Comparison of ENCODE assay signal across 27 mouse cellular contexts in genomic region chr2:131859721-131860120, GRCm38 (mm10). TPM values are rescaled to one million over a fixed set of nuclear protein-coding genes. Genes with fewer than 3 reads are reported as not detected.
A peak's percentile ranks its signal among the peaks of the same experiment; 100 is the strongest.
DNase-seq lines count a peak whose midpoint lies in the region; ATAC-seq and TF ChIP-seq lines count a peak whose summit lies in the region.
"Had no signal": no experiment of that assay in that cellular context is flagged by ENCODE, and none has a peak within 500 bp of the region (broad histone marks: within the 10 kb centered on the region; RNA-seq: fewer than 3 reads in every experiment).

TSS of gene Erv3 (minus strand) at chr2:131859747.

- H3K27me3 ChIP-seq in G1E (ENCODE audit: insufficient read depth, low read length) (peaks cover 2% of the 10 kb centered on the region; the same call in 1 of the 2 replicates), MEL (ENCODE audit: control insufficient read depth in 1 of 2, insufficient read depth in 2 of 2, low read length in 2 of 2) (no peaks in the 10 kb centered on the region)
- H3K27me3 ChIP-seq: Patski had no signal

- peak; percentile 47 to 78; a peak in 3 of 4 replicates for TF ChIP-seq EP300 in MEL (IDR thresholded peaks at IDR 0.05; ENCODE audit: low read depth in 1 of 2, low read length in 2 of 2)

- H3K4me1 ChIP-seq in G1E (ENCODE audit: insufficient read depth, low read depth, low read length) (peaks cover 99% of the 10 kb centered on the region), MEL (ENCODE audit: control insufficient read depth in 1 of 2, insufficient read depth in 2 of 2, low read length in 2 of 2) (peaks cover 25 to 31% of the 10 kb centered on the region in 2 experiments)
- peaks cover 5% of the 10 kb centered on the region for H3K4me1 ChIP-seq in cortical plate, adult 2 months (ENCODE audit: control insufficient read depth, insufficient read depth, low read length)

- no peak for TF ChIP-seq CTCF in layer of hippocampus, adult 2 months (conservative IDR thresholded peaks at IDR 0.05)
- no peak for TF ChIP-seq CTCF in G1E (IDR thresholded peaks at IDR 0.05; ENCODE audit: low read depth, low read length)
- no peak for TF ChIP-seq CTCF in MEL (IDR thresholded peaks at IDR 0.05 in 2 of 3, conservative IDR thresholded peaks at IDR 0.05 in 1 of 3; ENCODE audit: control insufficient read depth in 1 of 3, insufficient read depth in 1 of 3, low read depth in 2 of 3, low read length in 3 of 3, poor library complexity in 1 of 3, severe bottlenecking in 1 of 3)
- no peak for TF ChIP-seq CTCF in cortical plate, adult 2 months (IDR thresholded peaks at IDR 0.05; ENCODE audit: extremely low read depth, insufficient read depth, low read length)

- H3K9me3 ChIP-seq in G1E (replicated peaks) (no peaks in the 10 kb centered on the region), MEL (replicated peaks; ENCODE audit: insufficient read depth, low read length) (no peaks in the 10 kb centered on the region)

- no peak for DNase-seq in layer of hippocampus, adult 2 months (ENCODE audit: low spot score in 2 of 2)
- DNase-seq in layer of hippocampus, adult 9-10 months (ENCODE audit: low spot score), result no peak
- no peak for DNase-seq in G1E (ENCODE audit: low spot score)
- DNase-seq in MEL (ENCODE audit: low read depth, low spot score), result peak; percentile 16
- no peak for DNase-seq in spleen, adult 18-20 months
- DNase-seq in adrenal gland, postnatal 4 days (ENCODE audit: low spot score in 2 of 2), result no peak
- DNase-seq in adrenal gland, postnatal 14 days, result no peak
- DNase-seq: adrenal gland, adult 2 months; adrenal gland, adult 8-10 months; adrenal gland, postnatal 10 days; adrenal gland, postnatal 25 days; adrenal gland, postnatal 36 days; B cell, adult 2 months; cerebellum, adult 11 months; cerebellum, adult 11-12 months; cerebellum, adult 18-20 months; cerebellum, adult 2 months; cerebellum, adult 8-10 months; cerebellum, adult 9-10 months had no signal

- ATAC-seq in G1E (ENCODE audit: extremely low read depth, insufficient number of reproducible peaks, low FRiP score, poor library complexity, severe bottlenecking), result peak; percentile 59
- ATAC-seq: activated CD4-positive, CD25-positive, alpha-beta regulatory T cell, adult 4 months; CD4-positive, CD25-positive, alpha-beta regulatory T cell, adult 4 months; Patski had no signal

- H3K79me2 ChIP-seq in MEL (ENCODE audit: control insufficient read depth, insufficient read depth, low read length, poor library complexity), result no peaks in the 10 kb centered on the region

- TF ChIP-seq POLR2A in MEL (IDR thresholded peaks at IDR 0.05; ENCODE audit: control insufficient read depth in 1 of 2, insufficient read depth in 1 of 2, low read depth in 1 of 2, low read length in 2 of 2, poor library complexity in 1 of 2), result no peak
- no peak for TF ChIP-seq POLR2A in cortical plate, adult 2 months (IDR thresholded peaks at IDR 0.05; ENCODE audit: extremely low read depth, insufficient read depth, low read length)

- TF ChIP-seq RAD21 in MEL (IDR thresholded peaks at IDR 0.05; ENCODE audit: low read depth, low read length), result no peak

- H3K36me3 ChIP-seq in G1E (replicated peaks) (peaks cover 21% of the 10 kb centered on the region), MEL (ENCODE audit: control insufficient read depth in 1 of 2, insufficient read depth in 2 of 2, low read length in 2 of 2) (peaks cover 0 to 11% of the 10 kb centered on the region in 2 experiments; a peak in 2 of 4 replicates)

- peak within 1 kb of the TSS; percentile 73 for H3K27ac ChIP-seq in layer of hippocampus, adult 2 months
- H3K27ac ChIP-seq in MEL (ENCODE audit: control insufficient read depth, low read depth, low read length), result peak within 1 kb of the TSS; percentile 17; the same call in 1 of the 2 replicates
- H3K27ac ChIP-seq in cortical plate, adult 2 months (ENCODE audit: insufficient read depth, low read length), result peak within 1 kb of the TSS; percentile 60; the same call in 1 of the 2 replicates

- H3K9ac ChIP-seq in MEL (ENCODE audit: control insufficient read depth, low read depth, low read length, poor library complexity, severe bottlenecking), result no peak within 1 kb of the TSS

- H3K4me3 ChIP-seq in layer of hippocampus, adult 2 months, result no peak within 1 kb of the TSS
- H3K4me3 ChIP-seq in G1E (ENCODE audit: low read depth, low read length) (peak within 1 kb of the TSS; percentile 69), MEL (ENCODE audit: control insufficient read depth in 1 of 2, insufficient read depth in 1 of 2, low read depth in 2 of 2, low read length in 2 of 2) (0 out of 4 replicates have a peak within 1 kb of the TSS, but pooled peaks of 1 of the 2 experiments have one; percentile 15)
- no peak within 1 kb of the TSS for H3K4me3 ChIP-seq in cortical plate, adult 2 months (ENCODE audit: insufficient read depth, low read length)

TF ChIP-seq in MEL, 35 proteins besides CTCF, POLR2A, EP300 and RAD21:
- TF ChIP-seq ELF1 (IDR thresholded peaks at IDR 0.05; ENCODE audit: low read depth, low read length), result no peak
- no peak for TF ChIP-seq MYC (IDR thresholded peaks at IDR 0.05; ENCODE audit: low read depth, low read length)
- TF ChIP-seq NELFE (IDR thresholded peaks at IDR 0.05; ENCODE audit: low read depth, low read length), result no peak
- no peak for TF ChIP-seq E2F4 (IDR thresholded peaks at IDR 0.05; ENCODE audit: borderline replicate concordance, low read depth, low read length)
- TF ChIP-seq HCFC1 (IDR thresholded peaks at IDR 0.05; ENCODE audit: low read depth, low read length), result no peak
- TF ChIP-seq TCF12 (IDR thresholded peaks at IDR 0.05; ENCODE audit: low read depth, low read length), result peak; percentile 83
- TF ChIP-seq RCOR1 (IDR thresholded peaks at IDR 0.05; ENCODE audit: low read depth, low read length), result no peak
- no peak for TF ChIP-seq UBTF (IDR thresholded peaks at IDR 0.05; ENCODE audit: borderline replicate concordance, insufficient read depth, low read depth, low read length)
- TF ChIP-seq CHD1 (IDR thresholded peaks at IDR 0.05; ENCODE audit: low read depth, low read length), result no peak
- TF ChIP-seq NRF1 (IDR thresholded peaks at IDR 0.05; ENCODE audit: insufficient read depth, low read depth, low read length, poor library complexity, severe bottlenecking), result no peak
- TF ChIP-seq ETS1 (IDR thresholded peaks at IDR 0.05; ENCODE audit: low read depth, low read length), result peak; percentile 72
- TF ChIP-seq USF2 (IDR thresholded peaks at IDR 0.05; ENCODE audit: borderline replicate concordance in 1 of 2, insufficient read depth in 1 of 2, low read depth in 1 of 2, low read length in 2 of 2), result no peak
- TF ChIP-seq CHD2 (IDR thresholded peaks at IDR 0.05; ENCODE audit: low read length), result no peak
- no peak for TF ChIP-seq MAX (IDR thresholded peaks at IDR 0.05; ENCODE audit: low read length)
- no peak for TF ChIP-seq TAL1 (IDR thresholded peaks at IDR 0.05; ENCODE audit: low read length)
- peak; percentile 32; the same call in 1 of the 2 replicates for TF ChIP-seq USF1 (IDR thresholded peaks at IDR 0.05; ENCODE audit: low read depth, low read length)
- no peak for TF ChIP-seq TBP (IDR thresholded peaks at IDR 0.05; ENCODE audit: low read depth, low read length)
- no peak for TF ChIP-seq JUND (IDR thresholded peaks at IDR 0.05; ENCODE audit: low read depth, low read length)
- TF ChIP-seq KAT2A (conservative IDR thresholded peaks at IDR 0.05; ENCODE audit: low read depth, low read length), result no peak
- TF ChIP-seq ZNF384 (IDR thresholded peaks at IDR 0.05; ENCODE audit: low read depth, low read length), result no peak
- no peak for TF ChIP-seq MXI1 (IDR thresholded peaks at IDR 0.05; ENCODE audit: low read depth, low read length)
- no peak for TF ChIP-seq MAFK (IDR thresholded peaks at IDR 0.05; ENCODE audit: borderline replicate concordance, low read depth, low read length)
- TF ChIP-seq ZKSCAN1 (IDR thresholded peaks at IDR 0.05; ENCODE audit: low read depth, low read length), result no peak
- TF ChIP-seq MYB (IDR thresholded peaks at IDR 0.05; ENCODE audit: low read depth, low read length), result no peak
- TF ChIP-seq ZC3H11A (IDR thresholded peaks at IDR 0.05; ENCODE audit: low read depth, low read length), result no peak
- no peak for TF ChIP-seq GABPA (IDR thresholded peaks at IDR 0.05; ENCODE audit: low read depth, low read length)
- TF ChIP-seq POLR2AphosphoS2 (IDR thresholded peaks at IDR 0.05; ENCODE audit: low read length), result no peak
- TF ChIP-seq SIN3A (IDR thresholded peaks at IDR 0.05; ENCODE audit: low read length), result peak; percentile 40; the same call in 1 of the 2 replicates
- TF ChIP-seq GATA1 (IDR thresholded peaks at IDR 0.05; ENCODE audit: low read depth, low read length), result peak; percentile 41
- TF ChIP-seq MAZ (IDR thresholded peaks at IDR 0.05; ENCODE audit: low read depth, low read length), result no peak
- no peak for TF ChIP-seq SMC3 (IDR thresholded peaks at IDR 0.05; ENCODE audit: low read depth, low read length)
- TF ChIP-seq ZMIZ1 (IDR thresholded peaks at IDR 0.05; ENCODE audit: low read depth, low read length), result no peak
- TF ChIP-seq MEF2A (IDR thresholded peaks at IDR 0.05; ENCODE audit: extremely low read depth, insufficient replicate concordance, low read depth, low read length, poor library complexity, severe bottlenecking), result no peak
- no peak for TF ChIP-seq BHLHE40 (IDR thresholded peaks at IDR 0.05; ENCODE audit: borderline replicate concordance, low read depth, low read length)
- TF ChIP-seq POLR2AphosphoS5 (IDR thresholded peaks at IDR 0.05; ENCODE audit: borderline replicate concordance, low read depth, low read length), result no peak

RNA-seq across cellular contexts. Expression of gene Erv3, which starts in this region (rescaled TPM):
- total RNA-seq in layer of hippocampus, adult 2 months (2021), result under 1 TPM in 1 of 2 experiments, not detected in 1; 0.12 TPM
- total RNA-seq in G1E (2014; fragmentation: Nextera tagmentation) (393 and 534 TPM in 2 replicates), G1E (2017) (60.3 and 62.5 TPM in 2 replicates), MEL (2012; rRNA removed) (0.23 and 0.62 TPM in 2 replicates)
- polyA plus RNA-seq in G1E (2012) (5.2 and 5.9 TPM in 2 replicates), MEL (2012; ENCODE audit: insufficient read depth in 1 of 2, insufficient read length in 2 of 2, low read depth in 1 of 2, low replicate concordance in 2 of 2, missing spikeins in 1 of 2) (under 1 TPM in 1 of 2 experiments, not detected in 1; 0.36 TPM)
- 0.17 and 0.28 TPM in 2 replicates for polyA plus RNA-seq in cortical plate, adult 2 months (2012; rRNA removed)
- total RNA-seq in adrenal gland, postnatal 4 days (2021), result not detected
- not detected in 2 replicates for total RNA-seq in adrenal gland, postnatal 14 days (2021)
- total RNA-seq: adrenal gland, adult 18-20 months; adrenal gland, adult 2 months; adrenal gland, adult 8-10 months; adrenal gland, postnatal 10 days; adrenal gland, postnatal 25 days; adrenal gland, postnatal 36 days; CH12.LX; ES-E14 had no signal
- polyA plus RNA-seq: activated CD4-positive, CD25-positive, alpha-beta regulatory T cell, adult 4 months; adrenal gland, adult 2 months; C2C12; CD4-positive, CD25-positive, alpha-beta regulatory T cell, adult 4 months; Patski had no signal

Comparison
In these comparisons a context has a peak if more than half of its experiments do, and no peak if none do; other contexts are left out.
1. RNA of gene Erv3 (total RNA-seq): 60.3 to 534 TPM in G1E; 0.23 to 0.62 TPM in MEL, 0.12 TPM in layer of hippocampus, adult 2 months, not detected in adrenal gland, postnatal 4 days and not detected in adrenal gland, postnatal 14 days; every median in the first group is over 10 times any median in the second.
2. Peak in DNase-seq and H3K27ac ChIP-seq in MEL; RNA of the gene not detected or under 1 TPM.
3. H3K27ac ChIP-seq: peak in every context shown above with its lines; median percentile 73 in layer of hippocampus, adult 2 months; 60 in cortical plate, adult 2 months; 17 in MEL.